Mouse (Mus musculus): ENCODE measurements around the gene Map3k9.
A peak's percentile ranks its signal among the peaks of the same experiment; 100 is the strongest.

Map3k9 gene

GRCm38 (mm10) chr12:81783301-81783700 is 2.3 kb upstream of the Map3k9 start:
- DNase-seq, result peak; percentile 4 to 19

GRCm38 (mm10) chr12:81782606-81783005 is 1.6 kb upstream of the Map3k9 start:
- DNase-seq, result peak; percentile 3 to 10

- peak; percentile 48 to 66 for DNase-seq
Observed at GRCm38 (mm10) chr12:81780271-81781093, 493 bp downstream of the Map3k9 start.

- DNase-seq, result peak; percentile 33 to 57
Observed at GRCm38 (mm10) chr12:81779831-81780230, 1.1 kb downstream of the Map3k9 start.

- peak; percentile 64 to 67 for DNase-seq
Observed at GRCm38 (mm10) chr12:81776191-81776590, 4.8 kb downstream of the Map3k9 start.

DNA sequence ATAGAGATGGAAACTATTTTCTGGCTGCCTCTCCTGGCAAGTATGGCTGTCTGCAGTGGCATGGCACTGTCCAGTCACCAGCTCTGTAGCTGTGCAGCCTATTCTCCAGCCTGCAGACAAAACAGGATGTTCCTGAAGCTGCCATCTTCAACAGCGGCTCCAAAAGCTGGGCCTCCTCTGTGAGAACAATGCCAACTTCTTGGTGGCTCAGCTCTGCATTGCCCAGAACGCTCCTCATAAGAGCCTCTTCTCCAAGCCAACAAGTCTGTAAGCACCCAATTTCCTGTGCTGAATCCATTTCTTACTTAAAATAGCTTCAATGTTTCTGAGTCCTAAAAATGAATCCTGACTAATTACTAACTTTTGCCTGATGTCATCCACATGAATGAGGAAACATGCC is 5.3 kb downstream of the Map3k9 start:
- DNase-seq, result no peak

DNA sequence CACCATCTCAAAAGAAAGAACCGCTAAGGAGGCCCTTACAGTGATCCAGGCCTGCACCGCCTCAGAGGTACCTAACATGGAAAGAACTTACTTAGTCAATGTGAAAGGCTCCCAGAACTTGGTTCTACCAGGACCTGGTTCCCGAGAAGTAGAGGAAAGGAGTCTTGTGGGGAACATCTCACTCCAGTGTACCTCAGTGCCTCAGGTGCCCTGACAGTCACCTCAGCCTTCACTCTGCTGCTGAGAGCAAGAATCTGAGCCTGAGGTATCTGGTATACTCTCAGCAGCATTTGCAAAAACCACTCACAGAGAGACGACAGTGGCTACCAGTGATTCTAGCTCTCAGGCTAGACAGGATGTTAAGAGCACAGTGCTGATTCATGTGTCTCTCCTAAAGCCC is 6.8 kb downstream of the Map3k9 start:
- DNase-seq, result no peak

- DNase-seq, result no peak
Observed at GRCm38 (mm10) chr12:81769458-81769857, 11.5 kb downstream of the Map3k9 start.

- DNase-seq, result no peak
Observed at GRCm38 (mm10) chr12:81765386-81765785, 15.6 kb downstream of the Map3k9 start.

DNA sequence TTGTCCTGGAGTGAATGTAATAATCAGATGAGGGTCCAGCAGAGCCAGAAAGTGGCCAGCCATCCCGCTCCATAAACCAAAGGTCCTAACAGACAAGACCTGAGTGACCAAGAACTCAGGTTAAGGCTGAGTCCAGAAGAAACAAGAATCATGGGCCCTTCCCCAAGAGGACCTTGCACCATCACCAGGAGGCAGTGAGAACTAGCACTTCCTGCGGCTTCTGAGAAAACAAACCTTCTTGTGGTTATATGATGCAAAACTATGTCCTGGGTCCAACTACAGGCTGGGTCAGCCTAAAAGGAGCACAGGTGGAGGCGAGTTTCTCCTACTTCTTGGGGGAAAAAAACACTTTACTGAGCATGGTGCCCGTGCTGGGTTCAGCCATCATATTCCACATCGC is 16.6 kb downstream of the Map3k9 start:
- no peak for DNase-seq

- DNase-seq, result peak; percentile 5 to 12
Observed at GRCm38 (mm10) chr12:81754651-81755050, 26.3 kb downstream of the Map3k9 start.

- DNase-seq, result no peak
Observed at GRCm38 (mm10) chr12:81751116-81751515, 29.9 kb downstream of the Map3k9 start.

- peak in 1 of 2 experiments; percentile 9 for DNase-seq
Observed at GRCm38 (mm10) chr12:81748918-81749317, 32.1 kb downstream of the Map3k9 start.

- peak in 1 of 2 experiments; percentile 18 for DNase-seq
Observed at GRCm38 (mm10) chr12:81748021-81748576, 32.9 kb downstream of the Map3k9 start.

DNA sequence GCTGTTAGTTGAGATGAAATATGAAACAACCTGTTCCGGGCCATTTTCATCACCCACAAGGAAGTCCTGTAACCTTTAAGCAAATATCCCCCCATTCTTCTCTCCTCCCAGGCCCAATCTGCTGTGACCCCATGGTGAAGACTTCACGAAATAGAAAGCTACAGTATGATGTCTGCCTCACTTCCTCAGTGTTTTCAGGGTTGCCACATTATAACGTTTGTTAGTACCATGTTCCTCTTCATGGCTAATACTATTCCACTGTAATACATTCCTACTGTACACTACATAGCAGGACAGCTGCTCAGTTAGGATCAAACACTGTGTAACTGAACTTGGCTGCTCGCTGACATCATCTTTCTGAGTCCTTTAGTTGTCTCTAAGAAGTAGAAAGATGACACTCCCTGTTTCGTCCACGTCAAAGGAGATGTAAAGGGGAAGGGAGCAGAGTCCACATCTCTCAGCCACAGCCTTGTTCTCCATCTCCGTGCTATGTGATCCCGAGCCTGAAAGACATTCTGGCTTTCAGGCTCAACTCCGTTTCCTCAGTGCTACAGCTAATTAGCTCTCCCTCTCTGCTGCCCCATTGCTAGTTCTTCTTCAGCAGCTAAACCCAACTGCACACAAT is 34.5 kb downstream of the Map3k9 start:
- no peak for DNase-seq

GRCm38 (mm10) chr12:81735246-81736070 is 45.5 kb downstream of the Map3k9 start:
- DNase-seq, result no peak

GRCm38 (mm10) chr12:81726246-81726822 is 54.6 kb downstream of the Map3k9 start:
- DNase-seq, result no peak

- DNase-seq, result no peak
Observed at GRCm38 (mm10) chr12:81724776-81725175, 56.2 kb downstream of the Map3k9 start.

- DNase-seq, result no peak
Observed at GRCm38 (mm10) chr12:81723375-81723774, 57.6 kb downstream of the Map3k9 start.

GRCm38 (mm10) chr12:81719715-81720114 is 61.3 kb downstream of the Map3k9 start:
- DNase-seq, result no peak

DNA sequence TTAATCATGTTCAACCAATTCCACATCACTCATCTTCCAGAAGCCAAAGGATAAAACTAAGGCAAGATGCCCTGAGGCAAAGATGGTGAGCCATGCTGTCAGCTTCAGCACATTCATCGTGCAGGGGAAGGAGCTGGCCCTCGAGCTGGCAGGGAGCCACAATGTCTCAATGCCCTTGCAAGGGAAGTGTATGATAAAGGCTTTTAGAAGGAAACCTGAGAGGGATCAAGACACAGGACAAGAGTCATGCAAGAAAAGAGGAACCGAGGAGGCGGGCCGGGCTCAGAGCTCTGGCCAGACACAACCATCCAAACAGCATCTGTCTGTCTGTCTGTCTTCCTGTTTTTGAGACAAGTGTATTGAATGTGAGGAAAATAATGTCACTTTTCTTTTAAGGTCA is 61.8 kb downstream of the Map3k9 start:
- DNase-seq, result peak; percentile 18 to 27

GRCm38 (mm10) chr12:81712618-81713017 is 68.4 kb downstream of the Map3k9 start:
- no peak for DNase-seq

DNA sequence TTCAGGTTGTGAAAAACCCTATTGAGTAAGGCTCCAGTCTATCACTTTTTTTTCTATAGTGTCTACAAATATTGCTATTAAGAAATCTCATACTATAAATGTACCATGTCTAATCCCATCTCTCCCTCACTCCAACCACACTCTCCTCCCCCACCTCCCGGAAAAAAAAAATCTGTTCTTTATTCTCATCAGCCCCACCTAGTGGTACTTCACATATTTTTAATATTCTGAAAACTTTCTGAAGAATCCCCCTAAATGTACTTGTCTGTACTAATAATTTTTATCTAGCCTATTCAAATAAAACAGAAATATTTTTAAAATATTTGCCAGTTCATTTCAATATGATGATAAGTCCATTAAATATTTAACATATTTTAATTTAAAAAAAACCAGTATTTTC is 78.1 kb downstream of the Map3k9 start:
- no peak for DNase-seq

All from kidney, postnatal 4 days (tissue).